Mouse (Mus musculus) limb, embryonic 14.5 days (tissue): ENCODE results near the gene Pkd1l3. TPM values are rescaled to one million over a fixed set of nuclear protein-coding genes. Genes with fewer than 3 reads are reported as not detected.

Experiments
- ATAC-seq: fragments of 200-750 bp; cut with Nextera tagmentation; 2 replicates; pipeline ENCODE4 v1.8.0; 2017; ENCODE audit warnings: low read depth, moderate number of reproducible peaks, moderate TSS enrichment; ENCODE audit not compliant: low FRiP score
- DNase-seq: peaks from one replicate; pipeline ENCODE4 v3.0.0-alpha.2; 2015; ENCODE audit warnings: low spot score
- H3K27ac ChIP-seq: fragments of 300-500 bp; sonication (generic); replicated peaks from 2 replicates; pipeline ENCODE4 v1.5.1; 2014; ENCODE audit warnings: low read depth, mild to moderate bottlenecking, low read length, moderate library complexity, mixed read lengths
- H3K27me3 ChIP-seq: fragments of 300-500 bp; sonication (generic); 2 replicates; pipeline ENCODE4 v1.6.1; 2014; ENCODE audit warnings: low read length, mixed read lengths; ENCODE audit not compliant: control insufficient read depth, insufficient read depth
- H3K36me3 ChIP-seq: fragments of 300-500 bp; sonication (generic); 2 replicates; pipeline ENCODE4 v1.6.1; 2014; ENCODE audit warnings: mild to moderate bottlenecking, low read length, moderate library complexity, mixed read lengths; ENCODE audit not compliant: control insufficient read depth, insufficient read depth
- H3K4me1 ChIP-seq: fragments of 300-500 bp; sonication (generic); 2 replicates; pipeline ENCODE4 v1.6.1; 2014; ENCODE audit warnings: antibody characterized with exemption, low read length, mixed read lengths; ENCODE audit not compliant: control insufficient read depth, insufficient read depth
- H3K4me2 ChIP-seq: fragments of 300-500 bp; sonication (generic); replicated peaks from 2 replicates; pipeline ENCODE4 v1.6.1; 2014; ENCODE audit warnings: low read depth, mild to moderate bottlenecking, low read length, moderate library complexity; ENCODE audit not compliant: severe bottlenecking
- H3K4me3 ChIP-seq: fragments of 300-500 bp; sonication (generic); replicated peaks from 2 replicates; pipeline ENCODE4 v1.5.1; 2014; ENCODE audit warnings: low read length
- H3K9ac ChIP-seq: fragments of 300-500 bp; sonication (generic); 2 replicates; pipeline ENCODE4 v1.6.1; 2014; ENCODE audit warnings: mild to moderate bottlenecking, low read depth, low read length, moderate library complexity; ENCODE audit not compliant: severe bottlenecking
- H3K9me3 ChIP-seq: fragments of 300-500 bp; sonication (generic); 2 replicates; pipeline ENCODE4 v1.6.1; 2016; ENCODE audit warnings: low read length; ENCODE audit not compliant: control insufficient read depth
- POLR2A ChIP-seq: fragments of 200-500 bp; IDR thresholded peaks from 2 replicates; pipeline ENCODE4 v1.8.0; 2012; ENCODE audit warnings: inconsistent platforms, mild to moderate bottlenecking, moderate library complexity, borderline replicate concordance; ENCODE audit not compliant: insufficient read depth, insufficient read length; ENCODE audit errors: extremely low read depth
- WGBS: fragments of 180-500 bp; shearing (Covaris S2); extraction: QIAGEN DNeasy Blood & Tissue Kit; methylation state at CpG from one replicate; pipeline ENCODE4 v1.1.7; 2014; 5-methylcytosine and 5-hydroxymethylcytosine counted together
- polyA plus RNA-seq, 2 experiments: library from polyadenylated mRNA; depleted of rRNA in 1 of 2; stranded (reverse) in 1 of 2; unstranded in 1 of 2; fragments of >200 nt; fragmentation: Nextera tagmentation in 1 of 2; extraction: Ambion mirVana in 1 of 2; gene quantifications; 2 replicates each; pipeline versions ENCODE4 v1.2.1 to v1.2.3; 2012 to 2014

Gene Pkd1l3
- polyA plus RNA-seq, 2 experiments, result 0.24 to 0.33 TPM

DNA sequence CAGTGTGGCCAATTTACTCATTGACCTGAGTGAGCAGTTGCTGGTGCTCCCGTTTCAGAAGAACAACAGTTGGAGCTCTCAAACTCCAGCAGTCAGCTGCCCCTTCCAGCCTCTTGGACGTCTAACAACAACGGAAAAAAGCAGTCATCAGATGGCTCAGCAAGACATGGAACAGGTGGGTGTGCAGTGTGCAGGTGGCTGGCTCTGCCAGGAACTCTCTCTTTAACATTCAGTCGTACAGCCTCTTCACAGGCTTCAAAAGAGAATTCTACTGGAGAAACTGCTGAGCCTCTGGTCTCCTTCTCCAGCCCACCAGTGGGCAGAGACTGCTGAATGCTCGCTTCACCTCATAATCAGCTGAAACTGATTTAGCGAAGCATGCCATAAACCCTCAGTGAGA is 14.3 kb downstream of the Pkd1l3 start:
- Histone ChIP-seq H3K9me3 (no peaks in the 10 kb centered on the region), H3K36me3 (no peaks in the 10 kb centered on the region), H3K4me2 (no peak overlapping the region), H3K4me3 (no peak overlapping the region), H3K27me3 (no peaks in the 10 kb centered on the region), H3K27ac (no peak overlapping the region), H3K9ac (no peak overlapping the region), H3K4me1 (no peaks in the 10 kb centered on the region)
- no peak for DNase-seq
- no peak for TF ChIP-seq POLR2A
- WGBS, result 68% methylated on average over 6 of the region's 6 CpGs
- no peak for ATAC-seq

DNA sequence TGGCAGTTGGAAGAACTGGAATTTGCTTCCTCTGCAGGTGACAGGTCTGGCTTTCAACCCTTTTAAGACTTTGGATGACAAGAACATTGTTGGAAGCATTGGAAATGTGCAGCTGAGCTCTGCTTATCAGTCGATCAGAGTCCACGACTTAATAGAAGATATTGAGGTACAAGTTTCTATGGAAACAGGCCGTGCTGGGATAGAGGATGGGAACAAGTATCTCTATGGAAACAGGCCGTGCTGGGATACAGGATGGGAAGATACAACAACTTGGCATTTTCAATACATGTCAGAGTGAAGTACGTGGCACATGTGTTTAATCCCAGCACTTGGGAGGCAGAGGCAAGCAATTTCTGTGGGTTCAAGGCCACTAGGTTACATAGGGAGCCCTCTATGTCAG is 18.2 kb downstream of the Pkd1l3 start:
- H3K4me2 ChIP-seq, result no peak overlapping the region
- ATAC-seq, result no peak
- WGBS, result 87% methylated on average over 5 of the region's 5 CpGs
- no peaks in the 10 kb centered on the region for H3K27me3 ChIP-seq
- TF ChIP-seq POLR2A, result no peak
- no peak overlapping the region for H3K27ac ChIP-seq
- no peak overlapping the region for H3K4me3 ChIP-seq
- H3K9me3 ChIP-seq, result no peaks in the 10 kb centered on the region
- no peaks in the 10 kb centered on the region for H3K4me1 ChIP-seq
- DNase-seq, result no peak
- no peak overlapping the region for H3K9ac ChIP-seq
- no peaks in the 10 kb centered on the region for H3K36me3 ChIP-seq

DNA sequence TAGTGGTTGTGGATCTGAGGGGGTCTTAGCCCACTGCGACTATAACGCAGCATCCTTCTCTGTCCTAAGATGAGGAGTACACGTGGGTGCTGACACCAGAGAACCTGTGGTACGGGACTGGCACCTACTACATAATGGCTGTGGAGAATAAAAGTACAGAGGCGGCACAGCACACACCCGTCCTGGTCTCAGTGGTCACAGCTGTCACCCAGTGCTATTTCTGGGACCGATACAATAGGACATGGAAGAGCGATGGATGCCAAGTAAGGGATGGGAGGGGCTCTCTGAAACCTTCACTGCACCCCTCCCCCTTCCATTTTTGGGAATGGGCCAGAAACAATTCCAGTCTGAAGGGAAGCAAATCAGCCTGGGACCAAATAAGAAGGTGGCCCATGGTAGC is 20.8 kb downstream of the Pkd1l3 start:
- H3K36me3 ChIP-seq, result no peaks in the 10 kb centered on the region
- ATAC-seq (no peak), DNase-seq (no peak)
- no peaks in the 10 kb centered on the region for H3K9me3 ChIP-seq
- 92% methylated on average over 8 of the region's 8 CpGs for WGBS
- H3K4me3 ChIP-seq, result no peak overlapping the region
- H3K27ac ChIP-seq, result no peak overlapping the region
- no peak for TF ChIP-seq POLR2A
- no peaks in the 10 kb centered on the region for H3K27me3 ChIP-seq
- H3K4me2 ChIP-seq, result no peak overlapping the region
- H3K9ac ChIP-seq, result no peak overlapping the region
- no peaks in the 10 kb centered on the region for H3K4me1 ChIP-seq

DNA sequence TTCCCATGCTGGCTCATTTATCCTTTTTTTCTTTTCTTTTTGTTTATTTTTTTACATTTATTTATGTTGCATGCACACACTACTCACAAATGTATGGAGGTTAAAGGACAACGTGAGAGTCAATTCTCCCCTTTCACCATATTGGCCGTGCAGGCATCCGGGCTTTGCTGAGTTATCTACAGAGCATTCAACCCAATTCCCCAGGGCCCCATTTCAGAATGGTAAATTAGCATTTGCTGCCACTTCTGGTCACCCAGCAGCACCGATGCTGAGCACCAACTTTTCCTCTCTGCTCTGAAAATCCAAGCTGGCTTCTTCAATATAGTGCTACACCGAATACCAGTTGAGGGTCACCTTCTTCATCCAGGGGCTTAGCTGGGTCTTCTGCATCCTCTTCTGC is 24.5 kb downstream of the Pkd1l3 start:
- Histone ChIP-seq H3K9me3 (no peaks in the 10 kb centered on the region), H3K4me1 (no peaks in the 10 kb centered on the region), H3K4me3 (no peak overlapping the region), H3K4me2 (no peak overlapping the region), H3K36me3 (no peaks in the 10 kb centered on the region), H3K27ac (no peak overlapping the region), H3K27me3 (no peaks in the 10 kb centered on the region), H3K9ac (no peak overlapping the region)
- TF ChIP-seq POLR2A, result no peak
- 73% methylated on average over 5 of the region's 5 CpGs for WGBS
- ATAC-seq (no peak), DNase-seq (no peak)

DNA sequence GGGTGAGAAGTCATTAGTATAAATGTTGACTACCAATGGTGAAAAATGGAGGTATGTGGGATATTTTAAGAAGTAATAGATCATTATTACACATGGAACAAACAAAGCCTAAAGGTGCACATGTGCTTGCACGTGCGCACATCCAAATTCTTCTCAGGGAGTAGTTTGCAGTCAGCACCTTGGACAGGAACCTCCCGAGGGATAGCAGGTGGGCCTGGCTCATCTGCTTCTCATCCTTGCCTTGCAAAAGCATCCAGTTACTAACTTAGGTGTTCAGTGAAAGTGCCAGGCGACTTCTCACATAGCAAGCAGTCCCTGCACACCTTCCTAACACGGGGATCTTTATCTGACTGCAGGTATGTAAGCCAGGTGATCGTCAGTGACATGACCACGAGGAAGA is 26.1 kb downstream of the Pkd1l3 start:
- Histone ChIP-seq H3K27ac (no peak overlapping the region), H3K9me3 (no peaks in the 10 kb centered on the region), H3K9ac (no peak overlapping the region), H3K36me3 (no peaks in the 10 kb centered on the region), H3K4me1 (no peaks in the 10 kb centered on the region), H3K4me2 (no peak overlapping the region), H3K4me3 (no peak overlapping the region), H3K27me3 (no peaks in the 10 kb centered on the region)
- ATAC-seq (no peak), DNase-seq (no peak)
- WGBS, result 56% methylated on average over 7 of the region's 7 CpGs
- TF ChIP-seq POLR2A, result no peak

DNA sequence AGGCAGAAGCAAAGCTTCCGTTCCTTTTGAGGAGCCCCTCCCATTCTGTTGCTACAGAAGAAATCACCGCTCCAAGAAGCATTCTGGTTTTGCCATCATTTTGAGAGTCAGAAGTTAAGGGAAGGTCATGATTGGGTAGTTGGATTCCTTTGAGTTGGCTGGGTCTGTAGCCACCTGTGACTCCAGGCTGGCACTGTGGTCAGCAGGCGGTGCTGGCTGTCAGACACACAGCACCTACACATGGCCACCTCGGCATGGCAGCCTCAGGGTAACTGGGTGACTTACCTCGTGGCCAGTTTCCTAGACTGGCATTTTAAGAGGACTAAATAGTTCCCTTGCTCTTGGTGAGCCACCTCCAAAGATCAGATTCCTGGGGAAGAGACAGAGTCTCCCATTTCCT is 26.9 kb downstream of the Pkd1l3 start:
- no peaks in the 10 kb centered on the region for H3K27me3 ChIP-seq
- H3K9me3 ChIP-seq, result no peaks in the 10 kb centered on the region
- TF ChIP-seq POLR2A, result no peak
- no peak for ATAC-seq
- H3K4me1 ChIP-seq, result no peaks in the 10 kb centered on the region
- H3K27ac ChIP-seq, result no peak overlapping the region
- no peaks in the 10 kb centered on the region for H3K36me3 ChIP-seq
- 75% methylated on average over 5 of the region's 5 CpGs for WGBS
- H3K4me2 ChIP-seq, result no peak overlapping the region
- H3K4me3 ChIP-seq, result no peak overlapping the region
- no peak overlapping the region for H3K9ac ChIP-seq
- no peak for DNase-seq
